Mouse (Mus musculus): ENCODE results near the gene Tfap2e. TPM values are rescaled to one million over a fixed set of nuclear protein-coding genes. Genes with fewer than 3 reads are reported as not detected.
A peak's percentile ranks its signal among the peaks of the same experiment; 100 is the strongest.

Gene Tfap2e
- polyA plus RNA-seq, 1 experiment from 2014 or later = not detected

- 78% methylated on average over 8 of the region's 8 CpGs for WGBS
- peak overlapping the region; percentile 98 for H3K4me2 ChIP-seq
These were observed 15.0 kb upstream of the Tfap2e start for GRCm38 (mm10) chr4:126750863-126751555.

GRCm38 (mm10) chr4:126750046-126750683, 14.1 kb upstream of the Tfap2e start:
- no peak for ATAC-seq (ENCODE audit: insufficient number of reproducible peaks, insufficient read depth, low FRiP score, low TSS enrichment, low read depth)
- no peaks in the 10 kb centered on the region for H3K9me3 ChIP-seq
- no peak overlapping the region for H3K4me2 ChIP-seq
- no peak overlapping the region for H3K27ac ChIP-seq
- peaks cover 55% of the 10 kb centered on the region for H3K36me3 ChIP-seq
- WGBS = 90% methylated on average over 26 of the region's 26 CpGs
- no peak overlapping the region for H3K4me3 ChIP-seq (replicated peaks)
- H3K4me1 ChIP-seq (replicated peaks) = peaks cover 35% of the 10 kb centered on the region
- H3K27me3 ChIP-seq = no peaks in the 10 kb centered on the region
- no peak overlapping the region for H3K9ac ChIP-seq (replicated peaks)

More at GRCm38 (mm10) chr4:126750863-126751555, 15.0 kb upstream of the Tfap2e start:
- ATAC-seq (ENCODE audit: insufficient number of reproducible peaks, insufficient read depth, low FRiP score, low TSS enrichment, low read depth) = no peak
- peaks cover 35% of the 10 kb centered on the region for H3K4me1 ChIP-seq (replicated peaks)
- H3K36me3 ChIP-seq = peaks cover 47% of the 10 kb centered on the region
- H3K27me3 ChIP-seq = no peaks in the 10 kb centered on the region
- no peaks in the 10 kb centered on the region for H3K9me3 ChIP-seq
- peak overlapping the region; percentile 71; the same call in 1 of the 2 replicates for H3K9ac ChIP-seq (replicated peaks)
- no peak overlapping the region for H3K4me3 ChIP-seq (replicated peaks)
- H3K27ac ChIP-seq = no peak overlapping the region

- no peak overlapping the region for H3K27ac ChIP-seq
- H3K27me3 ChIP-seq = no peaks in the 10 kb centered on the region
- no peak overlapping the region for H3K4me3 ChIP-seq (replicated peaks)
- H3K9me3 ChIP-seq = no peaks in the 10 kb centered on the region
- peaks cover 34% of the 10 kb centered on the region for H3K4me1 ChIP-seq (replicated peaks)
- ATAC-seq (ENCODE audit: insufficient number of reproducible peaks, insufficient read depth, low FRiP score, low TSS enrichment, low read depth) = no peak
- H3K36me3 ChIP-seq = peaks cover 61% of the 10 kb centered on the region
- no peak overlapping the region for H3K4me2 ChIP-seq
- WGBS = 86% methylated on average over 11 of the region's 11 CpGs
- no peak overlapping the region; the same call in 1 of the 2 replicates for H3K9ac ChIP-seq (replicated peaks)
These were observed 13.5 kb upstream of the Tfap2e start for GRCm38 (mm10) chr4:126749553-126749952.

- Histone ChIP-seq H3K4me1 (replicated peaks) (peaks cover 42% of the 10 kb centered on the region), H3K9ac (replicated peaks) (0 out of 2 replicates have a peak overlapping the region, but pooled peaks have one; percentile 18)
- ATAC-seq (ENCODE audit: insufficient number of reproducible peaks, insufficient read depth, low FRiP score, low TSS enrichment, low read depth) = no peak
These were observed 12.3 kb upstream of the Tfap2e start for GRCm38 (mm10) chr4:126748381-126748780.

DNA sequence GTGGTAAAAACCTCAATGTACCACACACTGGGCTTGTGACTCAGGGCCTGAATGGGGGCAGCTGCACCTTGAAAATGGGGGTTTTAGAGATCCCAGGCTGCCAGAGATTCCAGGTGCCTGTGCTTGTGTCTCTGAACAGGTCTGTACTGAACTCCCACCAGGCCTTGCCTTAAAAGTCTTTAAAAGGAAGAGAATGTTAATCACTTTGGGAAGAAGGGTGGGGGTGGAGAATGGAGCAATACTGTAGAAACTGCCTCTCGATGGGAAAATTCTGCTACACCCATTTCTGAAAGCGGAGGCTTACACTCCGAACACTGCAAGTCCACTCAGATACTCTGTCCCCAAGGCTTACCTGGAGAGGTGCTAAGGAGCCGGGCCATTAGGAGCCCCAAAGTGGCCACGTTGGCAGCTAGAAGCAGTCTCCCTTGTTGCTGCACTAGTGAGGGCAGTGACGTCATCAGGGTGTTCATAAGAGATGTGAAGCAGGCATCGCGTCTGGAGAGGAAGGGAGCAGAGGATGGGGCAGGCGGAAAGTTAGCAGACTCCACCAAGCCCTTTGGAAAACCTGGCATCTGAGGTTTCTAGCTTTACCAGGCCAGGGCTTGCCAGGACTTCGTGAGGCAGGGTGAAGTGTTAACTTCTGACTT, 10.3 kb upstream of the Tfap2e start:
- peaks cover 66% of the 10 kb centered on the region for H3K36me3 ChIP-seq
- H3K4me2 ChIP-seq = no peak overlapping the region
- H3K27ac ChIP-seq = peak overlapping the region; percentile 4; the same call in 1 of the 2 replicates
- ATAC-seq (ENCODE audit: insufficient number of reproducible peaks, insufficient read depth, low FRiP score, low TSS enrichment, low read depth) = no peak
- no peaks in the 10 kb centered on the region for H3K9me3 ChIP-seq
- no peak overlapping the region for H3K9ac ChIP-seq (replicated peaks)
- H3K27me3 ChIP-seq = peaks cover 6% of the 10 kb centered on the region; the same call in 1 of the 2 replicates
- H3K4me3 ChIP-seq (replicated peaks) = no peak overlapping the region
- peaks cover 33% of the 10 kb centered on the region for H3K4me1 ChIP-seq (replicated peaks)
- WGBS = 86% methylated on average over 10 of the region's 10 CpGs

More at GRCm38 (mm10) chr4:126748381-126748780, 12.3 kb upstream of the Tfap2e start:
- H3K9me3 ChIP-seq = no peaks in the 10 kb centered on the region
- no peak overlapping the region for H3K4me2 ChIP-seq
- H3K4me3 ChIP-seq (replicated peaks) = no peak overlapping the region
- no peak overlapping the region for H3K27ac ChIP-seq
- H3K27me3 ChIP-seq = no peaks in the 10 kb centered on the region
- H3K36me3 ChIP-seq = peaks cover 66% of the 10 kb centered on the region
- 93% methylated on average over 8 of the region's 8 CpGs for WGBS

DNA sequence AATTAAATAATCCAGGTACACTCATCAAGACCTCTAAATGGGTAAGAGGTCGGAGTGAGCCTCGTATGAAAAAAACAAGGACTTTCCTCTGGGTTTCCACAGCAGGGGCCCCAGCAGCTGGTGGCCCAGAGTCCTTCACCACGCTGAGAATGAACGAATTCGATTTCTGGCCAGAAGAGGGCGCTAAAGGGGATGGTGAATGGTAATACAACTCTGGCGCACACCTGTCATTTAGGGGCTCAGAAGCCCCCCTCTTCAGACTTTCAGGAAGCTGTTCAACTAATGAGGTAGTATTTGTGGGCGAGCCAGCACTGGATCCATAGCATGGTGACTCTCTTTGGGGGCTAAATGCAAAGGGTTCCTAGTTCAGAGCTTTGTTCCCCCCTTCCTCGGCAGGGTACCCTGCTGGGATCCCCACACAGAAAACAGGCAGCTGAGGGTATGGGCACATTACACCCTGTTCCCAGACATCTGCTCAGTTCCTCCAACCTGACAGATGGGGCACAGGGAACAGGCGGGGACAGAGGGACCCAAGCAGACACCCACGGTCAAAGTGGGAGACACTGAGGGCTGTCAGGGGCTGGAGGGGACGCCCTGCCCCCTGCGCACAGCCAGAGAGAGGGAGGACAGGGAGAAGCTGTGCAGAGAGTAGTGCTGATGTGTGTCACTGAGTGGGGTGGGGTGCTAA, 9.6 kb upstream of the Tfap2e start:
- H3K9me3 ChIP-seq = no peaks in the 10 kb centered on the region
- peaks cover 33% of the 10 kb centered on the region for H3K4me1 ChIP-seq (replicated peaks)
- H3K4me3 ChIP-seq (replicated peaks) = no peak overlapping the region
- 0 out of 2 replicates have a peak, but pooled peaks have one; percentile 32 for ATAC-seq (ENCODE audit: insufficient number of reproducible peaks, insufficient read depth, low FRiP score, low TSS enrichment, low read depth)
- H3K27me3 ChIP-seq = peaks cover 6% of the 10 kb centered on the region; the same call in 1 of the 2 replicates
- 40% methylated on average over 13 of the region's 13 CpGs for WGBS
- H3K27ac ChIP-seq = peak overlapping the region; percentile 4; the same call in 1 of the 2 replicates
- H3K9ac ChIP-seq (replicated peaks) = no peak overlapping the region
- H3K4me2 ChIP-seq = no peak overlapping the region
- H3K36me3 ChIP-seq = peaks cover 64% of the 10 kb centered on the region

DNA sequence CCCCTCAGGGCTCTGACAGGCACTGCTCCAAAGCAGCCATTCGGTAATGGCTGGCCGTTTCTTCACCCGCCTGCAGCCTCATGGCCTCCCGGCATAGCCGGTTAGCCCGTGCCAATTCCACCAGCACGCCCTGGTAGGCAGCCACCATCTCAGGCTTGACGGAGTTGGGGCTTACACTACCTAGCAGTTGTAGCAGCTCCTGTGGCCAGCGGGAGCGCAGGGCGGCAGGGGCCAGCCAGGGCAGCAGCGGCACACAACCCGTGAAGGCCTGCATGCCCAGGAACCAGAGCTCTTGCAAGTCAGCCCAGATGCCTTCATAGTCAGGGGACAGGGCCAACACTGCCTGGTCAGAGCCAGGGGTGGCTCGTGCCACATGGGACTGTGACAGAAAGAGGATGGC, 8.8 kb upstream of the Tfap2e start:
- H3K9ac ChIP-seq (replicated peaks) = no peak overlapping the region
- H3K36me3 ChIP-seq = peaks cover 55% of the 10 kb centered on the region
- no peak overlapping the region for H3K4me2 ChIP-seq
- peaks cover 9% of the 10 kb centered on the region; the same call in 1 of the 2 replicates for H3K27me3 ChIP-seq
- no peak for ATAC-seq (ENCODE audit: insufficient number of reproducible peaks, insufficient read depth, low FRiP score, low TSS enrichment, low read depth)
- H3K27ac ChIP-seq = no peak overlapping the region
- H3K4me3 ChIP-seq (replicated peaks) = no peak overlapping the region
- peaks cover 27% of the 10 kb centered on the region for H3K4me1 ChIP-seq (replicated peaks)
- H3K9me3 ChIP-seq = no peaks in the 10 kb centered on the region
- 89% methylated on average over 14 of the region's 14 CpGs for WGBS

- H3K36me3 ChIP-seq = peaks cover 44% of the 10 kb centered on the region
- 0 out of 2 replicates have a peak overlapping the region, but pooled peaks have one; percentile 18 for H3K9ac ChIP-seq (replicated peaks)
- 5% methylated on average over 11 of the region's 11 CpGs for WGBS
- H3K4me1 ChIP-seq (replicated peaks) = peaks cover 23% of the 10 kb centered on the region
- no peaks in the 10 kb centered on the region for H3K9me3 ChIP-seq
- peaks cover 20% of the 10 kb centered on the region for H3K27me3 ChIP-seq
- no peak overlapping the region for H3K4me3 ChIP-seq (replicated peaks)
- no peak overlapping the region for H3K27ac ChIP-seq
- ATAC-seq (ENCODE audit: insufficient number of reproducible peaks, insufficient read depth, low FRiP score, low TSS enrichment, low read depth) = no peak
- no peak overlapping the region for H3K4me2 ChIP-seq
These were observed 7.7 kb upstream of the Tfap2e start for GRCm38 (mm10) chr4:126743713-126744112.

GRCm38 (mm10) chr4:126742976-126743375, 6.9 kb upstream of the Tfap2e start:
- Histone ChIP-seq H3K9me3 (peaks cover 4% of the 10 kb centered on the region; the same call in 1 of the 2 replicates), H3K36me3 (peaks cover 37% of the 10 kb centered on the region), H3K27ac (no peak overlapping the region), H3K4me2 (no peak overlapping the region), H3K4me1 (replicated peaks) (peaks cover 23% of the 10 kb centered on the region), H3K27me3 (peaks cover 27% of the 10 kb centered on the region), H3K4me3 (replicated peaks) (no peak overlapping the region), H3K9ac (replicated peaks) (no peak overlapping the region)
- WGBS = 37% methylated on average over 2 of the region's 2 CpGs
- ATAC-seq (ENCODE audit: insufficient number of reproducible peaks, insufficient read depth, low FRiP score, low TSS enrichment, low read depth) = no peak

DNA sequence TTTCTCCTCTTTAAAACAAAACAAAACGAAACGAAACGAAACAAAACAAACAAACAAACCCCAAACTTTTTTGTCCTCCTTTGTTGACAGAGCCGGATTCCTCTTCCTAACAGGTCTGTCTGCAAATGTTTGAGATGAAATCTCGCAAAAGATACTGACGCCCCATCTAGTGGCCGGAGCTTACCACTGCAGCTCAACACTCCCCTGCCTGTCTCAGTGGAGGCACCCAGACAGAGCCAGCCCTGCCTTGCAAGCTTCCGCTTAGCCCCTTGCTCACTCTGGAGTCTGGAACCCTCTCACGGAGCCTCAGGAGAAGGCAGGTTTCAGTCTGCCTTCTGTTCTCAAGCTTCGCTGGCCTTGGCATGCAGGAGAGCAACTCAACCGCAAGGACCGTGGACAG, 5.4 kb upstream of the Tfap2e start:
- H3K4me2 ChIP-seq = 0 out of 2 replicates have a peak overlapping the region, but pooled peaks have one; percentile 28
- H3K9me3 ChIP-seq = peaks cover 4% of the 10 kb centered on the region; the same call in 1 of the 2 replicates
- H3K36me3 ChIP-seq = peaks cover 23% of the 10 kb centered on the region
- no peak overlapping the region for H3K4me3 ChIP-seq (replicated peaks)
- no peak overlapping the region for H3K9ac ChIP-seq (replicated peaks)
- ATAC-seq (ENCODE audit: insufficient number of reproducible peaks, insufficient read depth, low FRiP score, low TSS enrichment, low read depth) = no peak
- 7% methylated on average over 12 of the region's 12 CpGs for WGBS
- H3K4me1 ChIP-seq (replicated peaks) = peaks cover 23% of the 10 kb centered on the region
- peaks cover 43% of the 10 kb centered on the region for H3K27me3 ChIP-seq
- H3K27ac ChIP-seq = no peak overlapping the region
